Mouse (Mus musculus) CH12.LX (cell line): ENCODE data around the gene Msi2. TPM values are rescaled to one million over a fixed set of nuclear protein-coding genes. Genes with fewer than 3 reads are reported as not detected.

Experiments used
- DNase-seq: peaks from one replicate; pipeline ENCODE4 v3.0.0-alpha.2; 2013; ENCODE audit errors: extremely low read depth
- H3K27ac ChIP-seq: 2 replicates; pipeline ENCODE4 v1.5.1; 2012; ENCODE audit warnings: low read depth, mild to moderate bottlenecking, control low read depth, moderate library complexity; ENCODE audit not compliant: insufficient read depth
- H3K27me3 ChIP-seq: replicated peaks from 2 replicates; pipeline ENCODE3; 2012; ENCODE audit warnings: inconsistent platforms
- H3K36me3 ChIP-seq, 2 experiments: replicated peaks in 1 of 2; 2 replicates each; pipeline versions ENCODE3 to v1.6.1; 2012; ENCODE audit warnings: inconsistent platforms in 1 of 2, low read length in 1 of 2, mild to moderate bottlenecking in 1 of 2, mixed read lengths in 1 of 2, moderate library complexity in 1 of 2; ENCODE audit not compliant: control insufficient read depth in 1 of 2, insufficient read depth in 1 of 2
- H3K4me1 ChIP-seq, 2 experiments: 2 replicates each; pipeline ENCODE4 v1.6.1; 2012; ENCODE audit warnings: inconsistent platforms in 1 of 2, moderate library complexity in 1 of 2; ENCODE audit not compliant: insufficient read depth in 2 of 2, control insufficient read depth in 1 of 2
- H3K4me2 ChIP-seq: 2 replicates; pipeline ENCODE4 v1.6.1; 2012; ENCODE audit warnings: low read depth, mild to moderate bottlenecking, control low read depth; ENCODE audit not compliant: poor library complexity, insufficient read depth, severe bottlenecking
- H3K4me3 ChIP-seq, 3 experiments: fragments of 150-350 bp in 1 of 3; sonication (generic) in 1 of 3; replicated peaks in 1 of 3; 2 replicates each; pipeline versions ENCODE3 to v1.5.1; 2011 to 2012; ENCODE audit warnings: low read depth in 2 of 3, low read length in 2 of 3, mild to moderate bottlenecking in 2 of 3, moderate library complexity in 2 of 3, control low read depth in 1 of 3, improper control_type of control experiment in 1 of 3, inconsistent platforms in 1 of 3, mixed read lengths in 1 of 3; ENCODE audit not compliant: poor library complexity in 1 of 3
- H3K79me2 ChIP-seq: replicated peaks from 2 replicates; pipeline ENCODE4 v1.6.1; 2012; ENCODE audit warnings: mild to moderate bottlenecking, moderate library complexity; ENCODE audit not compliant: control insufficient read depth, poor library complexity, insufficient read depth, severe bottlenecking; ENCODE audit errors: extremely low read depth
- H3K9ac ChIP-seq: 2 replicates; pipeline ENCODE4 v1.6.1; 2012; ENCODE audit warnings: low read depth, mild to moderate bottlenecking, control low read depth, moderate library complexity; ENCODE audit not compliant: insufficient read depth
- H3K9me3 ChIP-seq: replicated peaks from 2 replicates; pipeline ENCODE3; 2012; ENCODE audit warnings: low read length, inconsistent platforms, mixed read lengths
- BHLHE40 ChIP-seq: IDR thresholded peaks from 2 replicates; pipeline ENCODE4 v1.6.1; 2011; ENCODE audit warnings: mild to moderate bottlenecking, low read depth, low read length, improper control_type of control experiment
- CTCF ChIP-seq, 2 experiments: IDR thresholded peaks in 1 of 2; conservative IDR thresholded peaks in 1 of 2; 2 replicates each; pipeline ENCODE4 v1.5.1; 2011 to 2012; ENCODE audit warnings: low read depth in 2 of 2, low read length in 2 of 2, improper control_type of control experiment in 1 of 2, inconsistent platforms in 1 of 2, mild to moderate bottlenecking in 1 of 2, moderate library complexity in 1 of 2
- E2F4 ChIP-seq: IDR thresholded peaks from 2 replicates; pipeline ENCODE4 v1.6.1; 2011; ENCODE audit warnings: low read depth, low read length, improper control_type of control experiment; ENCODE audit not compliant: insufficient replicate concordance
- ELF1 ChIP-seq: IDR thresholded peaks from 2 replicates; pipeline ENCODE4 v1.6.1; 2014; ENCODE audit warnings: low read depth, mild to moderate bottlenecking, inconsistent platforms, low read length, improper control_type of control experiment
- EP300 ChIP-seq: IDR thresholded peaks from 2 replicates; pipeline ENCODE4 v1.6.1; 2011; ENCODE audit warnings: low read length, improper control_type of control experiment
- GABPA ChIP-seq: IDR thresholded peaks from 2 replicates; pipeline ENCODE4 v1.6.1; 2012; ENCODE audit warnings: low read depth, low read length, improper control_type of control experiment, inconsistent platforms; ENCODE audit not compliant: insufficient replicate concordance
- IRF4 ChIP-seq: IDR thresholded peaks from 2 replicates; pipeline ENCODE4 v1.6.1; 2014; ENCODE audit warnings: low read depth, mild to moderate bottlenecking, inconsistent platforms, low read length, improper control_type of control experiment
- MAFK ChIP-seq: IDR thresholded peaks from 2 replicates; pipeline ENCODE4 v1.6.1; 2011; ENCODE audit warnings: low read length, improper control_type of control experiment; ENCODE audit not compliant: insufficient replicate concordance
- MAZ ChIP-seq: IDR thresholded peaks from 2 replicates; pipeline ENCODE4 v1.6.1; 2012; ENCODE audit warnings: low read depth, mild to moderate bottlenecking, inconsistent platforms, low read length, improper control_type of control experiment, moderate library complexity
- MEF2A ChIP-seq: IDR thresholded peaks from 2 replicates; pipeline ENCODE4 v1.6.1; 2014; ENCODE audit warnings: low read depth, mild to moderate bottlenecking, inconsistent platforms, low read length, improper control_type of control experiment, borderline replicate concordance
- MXI1 ChIP-seq: IDR thresholded peaks from 2 replicates; pipeline ENCODE4 v1.6.1; 2011; ENCODE audit warnings: mild to moderate bottlenecking, low read depth, low read length, improper control_type of control experiment
- MYC ChIP-seq: IDR thresholded peaks from 2 replicates; pipeline ENCODE4 v1.6.1; 2011; ENCODE audit warnings: low read depth, mild to moderate bottlenecking, improper control_type of control experiment, low read length
- NELFE ChIP-seq: IDR thresholded peaks from 2 replicates; pipeline ENCODE4 v1.6.1; 2011; ENCODE audit warnings: low read depth, low read length, improper control_type of control experiment
- POLR2AphosphoS2 ChIP-seq: IDR thresholded peaks from 2 replicates; pipeline ENCODE4 v1.6.1; 2011; ENCODE audit warnings: low read depth, low read length, improper control_type of control experiment
- RAD21 ChIP-seq: IDR thresholded peaks from 2 replicates; pipeline ENCODE4 v1.6.1; 2011; ENCODE audit warnings: low read depth, mild to moderate bottlenecking, low read length, improper control_type of control experiment, moderate library complexity
- SIN3A ChIP-seq: IDR thresholded peaks from 2 replicates; pipeline ENCODE4 v1.6.1; 2012; ENCODE audit warnings: low read length, improper control_type of control experiment, inconsistent platforms
- SMC3 ChIP-seq: IDR thresholded peaks from 2 replicates; pipeline ENCODE4 v1.6.1; 2011; ENCODE audit warnings: low read depth, low read length, improper control_type of control experiment
- TBP ChIP-seq: conservative IDR thresholded peaks from 2 replicates; pipeline ENCODE4 v1.6.1; 2011; ENCODE audit warnings: low read depth, low read length, improper control_type of control experiment
- TCF12 ChIP-seq: IDR thresholded peaks from 2 replicates; pipeline ENCODE4 v1.6.1; 2014; ENCODE audit warnings: low read depth, mild to moderate bottlenecking, inconsistent platforms, low read length, improper control_type of control experiment
- USF1 ChIP-seq: IDR thresholded peaks from 2 replicates; pipeline ENCODE4 v1.6.1; 2014; ENCODE audit warnings: low read depth, mild to moderate bottlenecking, inconsistent platforms, low read length, improper control_type of control experiment
- USF2 ChIP-seq: conservative IDR thresholded peaks from 2 replicates; pipeline ENCODE4 v1.6.1; 2011; ENCODE audit warnings: low read depth, low read length, improper control_type of control experiment
- ZC3H11A ChIP-seq: IDR thresholded peaks from 2 replicates; pipeline ENCODE4 v1.6.1; 2012; ENCODE audit warnings: low read depth, mild to moderate bottlenecking, inconsistent platforms, low read length, improper control_type of control experiment
- ZMIZ1 ChIP-seq: IDR thresholded peaks from 2 replicates; pipeline ENCODE4 v1.6.1; 2012; ENCODE audit warnings: low read depth, mild to moderate bottlenecking, inconsistent platforms, low read length, improper control_type of control experiment
- ZNF384 ChIP-seq: IDR thresholded peaks from 2 replicates; pipeline ENCODE4 v1.6.1; 2012; ENCODE audit warnings: low read depth, low read length, improper control_type of control experiment, inconsistent platforms
- dilution Hi-C: fragments of 300-500 bp; cut with MboI; formaldehyde crosslinking; loops from 2 replicates; pipeline ENCODE4 v1.14.3; 2020; ENCODE audit warnings: low sequenced_read_pairs; ENCODE audit not compliant: extremely low pct_unique_long_range_greater_than_20kb, extremely low pct_ligation_motif_present
- in situ Hi-C: fragments of 300-500 bp; cut with MboI; formaldehyde crosslinking; loops from 3 replicates; pipeline ENCODE4 v1.14.3; 2019; ENCODE audit warnings: low sequenced_read_pairs, low pct_ligation_motif_present, low pct_unique_long_range_greater_than_20kb, mixed read lengths
- polyA plus RNA-seq: library from polyadenylated mRNA; unstranded; fragments of >175 nt; gene quantifications from 2 replicates; pipeline ENCODE4 v1.2.1, GENCODE M21; 2012; ENCODE audit warnings: low read depth; ENCODE audit not compliant: insufficient read length
- total RNA-seq, 2 experiments: library from RNA; depleted of rRNA; stranded (reverse); fragments of 300-350 nt in 1 of 2; fragments of >200 nt in 1 of 2; gene quantifications; 2 replicates each; pipeline ENCODE4 v1.2.3; 2012 to 2014

Gene Msi2
- total and polyA plus RNA-seq, 3 experiments: 40.3 to 73.1 (median 52.6) TPM

GRCm38 (mm10) chr11:88715299-88715698 lies 3.0 kb downstream of the Msi2 start:
- dilution Hi-C loops (no loop called here), in situ Hi-C loops (no loop called here)
- no peak for DNase-seq
- peak overlapping the region; percentile 95; the same call in 1 of the 2 replicates for H3K9ac ChIP-seq
- H3K79me2 ChIP-seq: peaks cover 40% of the 10 kb centered on the region
- peaks cover 21 to 37% of the 10 kb centered on the region in 2 experiments for H3K36me3 ChIP-seq
- peak overlapping the region; percentile 92 for H3K4me2 ChIP-seq
- H3K9me3 ChIP-seq: no peaks in the 10 kb centered on the region
- peaks cover 0 to 50% of the 10 kb centered on the region in 2 experiments; a peak in 2 of 4 replicates for H3K4me1 ChIP-seq
- TF ChIP-seq MXI1 (no peak), ZMIZ1 (no peak), MAFK (peak; percentile 89)
- H3K27me3 ChIP-seq: no peaks in the 10 kb centered on the region
- H3K27ac ChIP-seq: no peak overlapping the region
- H3K4me3 ChIP-seq: peak overlapping the region in 2 of 3 experiments; percentile 10 to 20

GRCm38 (mm10) chr11:88714127-88714526 lies 4.2 kb downstream of the Msi2 start:
- Histone ChIP-seq H3K36me3 (peaks cover 33 to 49% of the 10 kb centered on the region in 2 experiments), H3K9ac (peak overlapping the region; percentile 36; the same call in 1 of the 2 replicates), H3K27ac (no peak overlapping the region), H3K4me1 (peaks cover 0 to 39% of the 10 kb centered on the region in 2 experiments; a peak in 2 of 4 replicates), H3K79me2 (peaks cover 40% of the 10 kb centered on the region), H3K4me2 (peak overlapping the region; percentile 92), H3K4me3 (no peak overlapping the region)
- no peak for DNase-seq
- dilution Hi-C loops (no loop called here), in situ Hi-C loops (no loop called here)
- peak; percentile 92 for TF ChIP-seq ZNF384
- no peak for TF ChIP-seq SMC3
- TF ChIP-seq SIN3A: no peak
- TF ChIP-seq GABPA: no peak
- TF ChIP-seq, all 38 proteins: peak for 1
- H3K9me3 ChIP-seq: no peaks in the 10 kb centered on the region
- H3K27me3 ChIP-seq: no peaks in the 10 kb centered on the region

- Histone ChIP-seq H3K9me3 (no peaks in the 10 kb centered on the region), H3K4me3 (peak overlapping the region in 1 of 3 experiments; percentile 2), H3K27me3 (no peaks in the 10 kb centered on the region), H3K79me2 (peaks cover 40% of the 10 kb centered on the region), H3K36me3 (peaks cover 34 to 55% of the 10 kb centered on the region in 2 experiments), H3K4me2 (peak overlapping the region; percentile 92; the same call in 1 of the 2 replicates), H3K4me1 (peaks cover 0 to 35% of the 10 kb centered on the region in 2 experiments; a peak in 2 of 4 replicates), H3K27ac (no peak overlapping the region), H3K9ac (peak overlapping the region; percentile 36; the same call in 1 of the 2 replicates)
- dilution Hi-C loops: no loop called here
- DNase-seq: peak; percentile 53
- in situ Hi-C loops: no loop called here
- TF ChIP-seq TBP (no peak), POLR2AphosphoS2 (no peak), MYC (0 out of 2 replicates have a peak, but pooled peaks have one; percentile 14), USF1 (no peak), TCF12 (peak; percentile 62), CTCF (conservative IDR thresholded peaks at IDR 0.05 in 1 of 2, IDR thresholded peaks at IDR 0.05 in 1 of 2; ENCODE audit: low read depth in 2 of 2, low read length in 2 of 2) (no peak), MEF2A (0 out of 2 replicates have a peak, but pooled peaks have one; percentile 30), ELF1 (0 out of 2 replicates have a peak, but pooled peaks have one; percentile 18), MAZ (peak; percentile 92), E2F4 (no peak), IRF4 (peak; percentile 72), RAD21 (no peak), USF2 (no peak), SIN3A (peak; percentile 79; the same call in 1 of the 2 replicates), ZNF384 (no peak), EP300 (peak; percentile 73; the same call in 1 of the 2 replicates), ZC3H11A (no peak), BHLHE40 (peak; percentile 57), MAFK (peak; percentile 45; the same call in 1 of the 2 replicates), NELFE (no peak)
These were observed 4.8 kb downstream of the Msi2 start for GRCm38 (mm10) chr11:88713479-88713878.
